Mouse (Mus musculus): Measurements from ENCODE around the gene Lpcat4. TPM values are rescaled to one million over a fixed set of nuclear protein-coding genes. Genes with fewer than 3 reads are reported as not detected.

Lpcat4 gene
- total and polyA plus RNA-seq, 3 experiments = 12.3 to 75.2 (median 17.2) TPM

GRCm38 (mm10) chr2:112239935-112240721, 860 bp downstream of the Lpcat4 start:
- peak overlapping the region; percentile 66 for H3K4me2 ChIP-seq (ENCODE audit: insufficient read depth, low read depth, poor library complexity, severe bottlenecking)

GRCm38 (mm10) chr2:112241787-112242186, 2.5 kb downstream of the Lpcat4 start:
- H3K27me3 ChIP-seq (replicated peaks) = no peaks in the 10 kb centered on the region
- H3K27ac ChIP-seq (ENCODE audit: insufficient read depth, low read depth) = no peak overlapping the region
- TF ChIP-seq ZKSCAN1 (IDR thresholded peaks at IDR 0.05; ENCODE audit: borderline replicate concordance, low read depth, low read length) (no peak), TBP (conservative IDR thresholded peaks at IDR 0.05; ENCODE audit: low read depth, low read length) (no peak), HCFC1 (IDR thresholded peaks at IDR 0.05; ENCODE audit: low read depth, low read length) (no peak)
- H3K79me2 ChIP-seq (replicated peaks; ENCODE audit: control insufficient read depth, extremely low read depth, insufficient read depth, poor library complexity, severe bottlenecking) = peaks cover 10% of the 10 kb centered on the region
- H3K4me2 ChIP-seq (ENCODE audit: insufficient read depth, low read depth, poor library complexity, severe bottlenecking) = no peak overlapping the region
- dilution Hi-C loops (cut with MboI; ENCODE audit: extremely low pct_ligation_motif_present, extremely low pct_unique_long_range_greater_than_20kb, low sequenced_read_pairs) = no loop called here
- no peak for DNase-seq (ENCODE audit: extremely low read depth)
- H3K36me3 ChIP-seq (replicated peaks in 1 of 2; ENCODE audit: control insufficient read depth in 1 of 2, insufficient read depth in 1 of 2, low read length in 1 of 2) = peaks cover 22 to 54% of the 10 kb centered on the region in 2 experiments
- in situ Hi-C loops (cut with MboI; ENCODE audit: low pct_ligation_motif_present, low pct_unique_long_range_greater_than_20kb, low sequenced_read_pairs) = no loop called here
- H3K9me3 ChIP-seq (replicated peaks; ENCODE audit: low read length) = no peaks in the 10 kb centered on the region
- H3K9ac ChIP-seq (ENCODE audit: insufficient read depth, low read depth) = no peak overlapping the region
- H3K4me1 ChIP-seq (ENCODE audit: control insufficient read depth in 1 of 2, insufficient read depth in 2 of 2) = peaks cover 3 to 67% of the 10 kb centered on the region in 2 experiments
- no peak overlapping the region for H3K4me3 ChIP-seq (replicated peaks in 1 of 3; ENCODE audit: low read depth in 2 of 3, low read length in 2 of 3, poor library complexity in 1 of 3)

More at GRCm38 (mm10) chr2:112239935-112240721, 860 bp downstream of the Lpcat4 start:
- in situ Hi-C loops (cut with MboI; ENCODE audit: low pct_ligation_motif_present, low pct_unique_long_range_greater_than_20kb, low sequenced_read_pairs) = no loop called here
- Histone ChIP-seq H3K27ac (ENCODE audit: insufficient read depth, low read depth) (no peak overlapping the region; the same call in 1 of the 2 replicates), H3K9me3 (replicated peaks; ENCODE audit: low read length) (no peaks in the 10 kb centered on the region), H3K36me3 (replicated peaks in 1 of 2; ENCODE audit: control insufficient read depth in 1 of 2, insufficient read depth in 1 of 2, low read length in 1 of 2) (peaks cover 13 to 39% of the 10 kb centered on the region in 2 experiments), H3K4me1 (ENCODE audit: control insufficient read depth in 1 of 2, insufficient read depth in 2 of 2) (peaks cover 3 to 51% of the 10 kb centered on the region in 2 experiments), H3K27me3 (replicated peaks) (no peaks in the 10 kb centered on the region), H3K79me2 (replicated peaks; ENCODE audit: control insufficient read depth, extremely low read depth, insufficient read depth, poor library complexity, severe bottlenecking) (peaks cover 10% of the 10 kb centered on the region), H3K4me3 (replicated peaks in 1 of 3; ENCODE audit: low read depth in 2 of 3, low read length in 2 of 3, poor library complexity in 1 of 3) (peak overlapping the region; percentile 81 to 96 (median 92)), H3K9ac (ENCODE audit: insufficient read depth, low read depth) (peak overlapping the region; percentile 85)
- dilution Hi-C loops (cut with MboI; ENCODE audit: extremely low pct_ligation_motif_present, extremely low pct_unique_long_range_greater_than_20kb, low sequenced_read_pairs) = no loop called here
- TF ChIP-seq HCFC1 (IDR thresholded peaks at IDR 0.05; ENCODE audit: low read depth, low read length) (peak; percentile 11; the same call in 1 of the 2 replicates), USF1 (IDR thresholded peaks at IDR 0.05; ENCODE audit: low read depth, low read length) (no peak), ETS1 (conservative IDR thresholded peaks at IDR 0.05; ENCODE audit: low read depth, low read length) (no peak), POLR2AphosphoS2 (IDR thresholded peaks at IDR 0.05; ENCODE audit: low read depth, low read length) (no peak), POLR2A (IDR thresholded peaks at IDR 0.05; ENCODE audit: low read depth, low read length) (no peak; the same call in 1 of the 2 replicates), USF2 (conservative IDR thresholded peaks at IDR 0.05; ENCODE audit: low read depth, low read length) (no peak), RAD21 (IDR thresholded peaks at IDR 0.05; ENCODE audit: low read depth, low read length) (no peak), MAZ (IDR thresholded peaks at IDR 0.05; ENCODE audit: low read depth, low read length) (peak; percentile 28; the same call in 1 of the 2 replicates), BHLHE40 (IDR thresholded peaks at IDR 0.05; ENCODE audit: low read depth, low read length) (peak; percentile 38; the same call in 1 of the 2 replicates), ELF1 (IDR thresholded peaks at IDR 0.05; ENCODE audit: low read depth, low read length) (peak; percentile 67), SMC3 (IDR thresholded peaks at IDR 0.05; ENCODE audit: low read depth, low read length) (peak; percentile 12)
- peak; percentile 65 for DNase-seq (ENCODE audit: extremely low read depth)

Measured in CH12.LX (cell line).